Mouse (Mus musculus) lung, embryonic 16.5 days (tissue): ENCODE results near the gene Spag9. TPM values are rescaled to one million over a fixed set of nuclear protein-coding genes. Genes with fewer than 3 reads are reported as not detected.
A peak's percentile ranks its signal among the peaks of the same experiment; 100 is the strongest.

Source experiments
- ATAC-seq: fragments of 200-750 bp; cut with Nextera tagmentation; 2 replicates; pipeline ENCODE4 v1.8.0; 2017; ENCODE audit warnings: low read depth, mild to moderate bottlenecking, moderate library complexity
- H3K27ac ChIP-seq: fragments of 300-500 bp; sonication (generic); 2 replicates; pipeline ENCODE4 v1.5.1; 2014; ENCODE audit warnings: mild to moderate bottlenecking, control low read depth, low read length
- H3K27me3 ChIP-seq: fragments of 300-500 bp; sonication (generic); 2 replicates; pipeline ENCODE4 v1.6.1; 2014; ENCODE audit warnings: low read depth, low read length, mixed read lengths; ENCODE audit not compliant: control insufficient read depth, insufficient read depth
- H3K36me3 ChIP-seq: fragments of 300-500 bp; sonication (generic); 2 replicates; pipeline ENCODE4 v1.6.1; 2014; ENCODE audit warnings: low read length; ENCODE audit not compliant: control insufficient read depth, insufficient read depth
- H3K4me1 ChIP-seq: fragments of 300-500 bp; sonication (generic); replicated peaks from 2 replicates; pipeline ENCODE4 v1.6.1; 2014; ENCODE audit warnings: low read length, mixed read lengths; ENCODE audit not compliant: control insufficient read depth, insufficient read depth
- H3K4me2 ChIP-seq: fragments of 300-500 bp; sonication (generic); 2 replicates; pipeline ENCODE4 v1.6.1; 2014; ENCODE audit warnings: low read depth, low read length, control low read depth
- H3K4me3 ChIP-seq: fragments of 300-500 bp; sonication (generic); 2 replicates; pipeline ENCODE4 v1.5.1; 2014; ENCODE audit warnings: mild to moderate bottlenecking, low read length, control low read depth
- H3K9ac ChIP-seq: fragments of 300-500 bp; sonication (generic); 2 replicates; pipeline ENCODE4 v1.6.1; 2014; ENCODE audit warnings: low read length, control low read depth
- H3K9me3 ChIP-seq: fragments of 300-500 bp; sonication (generic); 2 replicates; pipeline ENCODE4 v1.6.1; 2016; ENCODE audit warnings: low read length; ENCODE audit not compliant: control insufficient read depth
- WGBS: fragments of 180-500 bp; shearing (Covaris S2); extraction: QIAGEN DNeasy Blood & Tissue Kit; methylation state at CpG from one replicate; pipeline ENCODE4 v1.1.7; 2014; 5-methylcytosine and 5-hydroxymethylcytosine counted together
- polyA plus RNA-seq: library from polyadenylated mRNA; unstranded; fragments of >200 nt; fragmentation: Nextera tagmentation; extraction: Ambion mirVana; gene quantifications from 2 replicates; pipeline ENCODE4 v1.2.1, GENCODE M21; 2015

The Spag9 gene
- polyA plus RNA-seq, 1 experiment from 2014 or later = 36.2 TPM

- H3K36me3 ChIP-seq = no peaks in the 10 kb centered on the region
- H3K9ac ChIP-seq = no peak overlapping the region
- H3K27me3 ChIP-seq = no peaks in the 10 kb centered on the region
- H3K9me3 ChIP-seq = no peaks in the 10 kb centered on the region
- WGBS = 77% methylated on average over 11 of the region's 11 CpGs
- H3K4me1 ChIP-seq = peaks cover 24% of the 10 kb centered on the region
- H3K4me3 ChIP-seq = no peak overlapping the region
- H3K4me2 ChIP-seq = no peak overlapping the region
- ATAC-seq = no peak
- no peak overlapping the region for H3K27ac ChIP-seq
Measured at GRCm38 (mm10) chr11:94161867-94162581, 166.1 kb downstream of the Spag9 start.

- no peaks in the 10 kb centered on the region for H3K36me3 ChIP-seq
- no peak for ATAC-seq
- H3K27me3 ChIP-seq = no peaks in the 10 kb centered on the region
- H3K9me3 ChIP-seq = no peaks in the 10 kb centered on the region
- no peak overlapping the region for H3K4me3 ChIP-seq
- WGBS = 70% methylated on average over 9 of the region's 9 CpGs
- H3K27ac ChIP-seq = no peak overlapping the region
- H3K4me2 ChIP-seq = no peak overlapping the region
- H3K9ac ChIP-seq = no peak overlapping the region
- peaks cover 24% of the 10 kb centered on the region for H3K4me1 ChIP-seq
Measured at GRCm38 (mm10) chr11:94163005-94163767, 167.3 kb downstream of the Spag9 start.

- no peaks in the 10 kb centered on the region for H3K9me3 ChIP-seq
- ATAC-seq = no peak
- H3K36me3 ChIP-seq = no peaks in the 10 kb centered on the region
- H3K4me1 ChIP-seq = peaks cover 6% of the 10 kb centered on the region
- no peak overlapping the region for H3K4me2 ChIP-seq
- 84% methylated on average over 4 of the region's 4 CpGs for WGBS
- no peak overlapping the region for H3K27ac ChIP-seq
- H3K9ac ChIP-seq = no peak overlapping the region
- no peak overlapping the region for H3K4me3 ChIP-seq
- H3K27me3 ChIP-seq = no peaks in the 10 kb centered on the region
Measured at GRCm38 (mm10) chr11:94165745-94166144, 169.9 kb downstream of the Spag9 start.

- 48% methylated on average over 5 of the region's 5 CpGs for WGBS
- no peak overlapping the region for H3K4me2 ChIP-seq
- H3K4me1 ChIP-seq = peaks cover 4% of the 10 kb centered on the region
- ATAC-seq = peak; percentile 77
- H3K36me3 ChIP-seq = no peaks in the 10 kb centered on the region
- no peak overlapping the region for H3K9ac ChIP-seq
- peak overlapping the region; percentile 41 for H3K27ac ChIP-seq
- H3K9me3 ChIP-seq = no peaks in the 10 kb centered on the region
- no peak overlapping the region for H3K4me3 ChIP-seq
- H3K27me3 ChIP-seq = no peaks in the 10 kb centered on the region
Measured at GRCm38 (mm10) chr11:94168238-94168637, 172.3 kb downstream of the Spag9 start.

GRCm38 (mm10) chr11:94169596-94169995 lies 173.7 kb downstream of the Spag9 start:
- ATAC-seq = no peak
- WGBS = 60% methylated on average over 5 of the region's 5 CpGs
- Histone ChIP-seq H3K4me2 (no peak overlapping the region), H3K4me3 (no peak overlapping the region), H3K27ac (no peak overlapping the region), H3K9ac (no peak overlapping the region), H3K27me3 (no peaks in the 10 kb centered on the region), H3K4me1 (peaks cover 6% of the 10 kb centered on the region), H3K36me3 (no peaks in the 10 kb centered on the region), H3K9me3 (no peaks in the 10 kb centered on the region)

GRCm38 (mm10) chr11:94171691-94172090 lies 175.8 kb downstream of the Spag9 start:
- Histone ChIP-seq H3K9me3 (no peaks in the 10 kb centered on the region), H3K27ac (peak overlapping the region; percentile 19), H3K36me3 (no peaks in the 10 kb centered on the region), H3K4me1 (peaks cover 10% of the 10 kb centered on the region), H3K4me2 (no peak overlapping the region), H3K27me3 (no peaks in the 10 kb centered on the region), H3K9ac (no peak overlapping the region), H3K4me3 (no peak overlapping the region)
- 66% methylated on average over 5 of the region's 5 CpGs for WGBS
- no peak for ATAC-seq

GRCm38 (mm10) chr11:94172186-94172585 lies 176.3 kb downstream of the Spag9 start:
- ATAC-seq = peak; percentile 69
- no peak overlapping the region for H3K4me3 ChIP-seq
- no peaks in the 10 kb centered on the region for H3K9me3 ChIP-seq
- no peaks in the 10 kb centered on the region for H3K36me3 ChIP-seq
- H3K4me1 ChIP-seq = peaks cover 10% of the 10 kb centered on the region
- no peaks in the 10 kb centered on the region for H3K27me3 ChIP-seq
- H3K9ac ChIP-seq = no peak overlapping the region
- WGBS = 56% methylated on average over 9 of the region's 9 CpGs
- H3K27ac ChIP-seq = peak overlapping the region; percentile 19
- H3K4me2 ChIP-seq = no peak overlapping the region

- Histone ChIP-seq H3K9ac (no peak overlapping the region), H3K36me3 (no peaks in the 10 kb centered on the region), H3K27me3 (no peaks in the 10 kb centered on the region), H3K4me2 (no peak overlapping the region), H3K4me3 (no peak overlapping the region), H3K27ac (no peak overlapping the region), H3K9me3 (no peaks in the 10 kb centered on the region), H3K4me1 (peaks cover 10% of the 10 kb centered on the region)
- ATAC-seq = peak; percentile 23; the same call in 1 of the 2 replicates
- 26% methylated on average over 4 of the region's 4 CpGs for WGBS
Measured at GRCm38 (mm10) chr11:94173726-94174146, 177.8 kb downstream of the Spag9 start.

- no peak overlapping the region; the same call in 1 of the 2 replicates for H3K9ac ChIP-seq
- H3K27me3 ChIP-seq = no peaks in the 10 kb centered on the region
- ATAC-seq = peak; percentile 18; the same call in 1 of the 2 replicates
- peak overlapping the region; percentile 91 for H3K27ac ChIP-seq
- no peak overlapping the region for H3K4me3 ChIP-seq
- no peaks in the 10 kb centered on the region for H3K36me3 ChIP-seq
- peaks cover 10% of the 10 kb centered on the region for H3K4me1 ChIP-seq
- no peaks in the 10 kb centered on the region for H3K9me3 ChIP-seq
- 55% methylated on average over 7 of the region's 7 CpGs for WGBS
- H3K4me2 ChIP-seq = no peak overlapping the region
Measured at GRCm38 (mm10) chr11:94175288-94175687, 179.4 kb downstream of the Spag9 start.
